Mouse (Mus musculus): ENCODE results near the gene Troap.

Troap gene

GRCm38 (mm10) chr15:99085997-99086396 is 11.6 kb downstream of the Troap start:
- DNase-seq (ENCODE audit: low spot score in 2 of 2) = no peak

GRCm38 (mm10) chr15:99087253-99088075 is 13.1 kb downstream of the Troap start, which contains the start of gene C1ql4:
Gene C1ql4 (minus strand): TSS chr15:99087817.
- no peak for DNase-seq (ENCODE audit: low spot score in 2 of 2)

GRCm38 (mm10) chr15:99088292-99088691 is 13.9 kb downstream of the Troap start:
- peak; percentile 81 to 86 for DNase-seq (ENCODE audit: low spot score in 2 of 2)

DNA sequence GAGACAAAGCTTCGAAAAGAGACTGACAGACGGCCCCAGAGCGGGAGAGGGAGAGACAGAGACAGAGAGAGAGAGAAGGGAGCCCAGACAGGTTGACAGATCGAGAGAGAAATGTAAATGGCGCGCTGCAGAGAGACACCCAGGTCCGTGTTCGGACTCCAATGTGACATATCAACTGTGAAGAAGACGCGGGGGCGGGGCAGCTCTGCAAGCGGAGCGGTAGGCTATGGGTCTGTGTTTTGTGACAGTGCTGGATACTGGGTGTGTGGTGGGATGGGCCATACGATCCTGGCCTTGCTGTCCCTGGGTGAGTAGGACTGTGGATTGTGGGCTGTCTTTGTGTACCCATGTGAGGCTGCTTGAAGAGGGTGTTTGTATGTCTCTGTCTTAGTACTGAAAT is 14.7 kb downstream of the Troap start:
- no peak for DNase-seq (ENCODE audit: low spot score in 2 of 2)

DNA sequence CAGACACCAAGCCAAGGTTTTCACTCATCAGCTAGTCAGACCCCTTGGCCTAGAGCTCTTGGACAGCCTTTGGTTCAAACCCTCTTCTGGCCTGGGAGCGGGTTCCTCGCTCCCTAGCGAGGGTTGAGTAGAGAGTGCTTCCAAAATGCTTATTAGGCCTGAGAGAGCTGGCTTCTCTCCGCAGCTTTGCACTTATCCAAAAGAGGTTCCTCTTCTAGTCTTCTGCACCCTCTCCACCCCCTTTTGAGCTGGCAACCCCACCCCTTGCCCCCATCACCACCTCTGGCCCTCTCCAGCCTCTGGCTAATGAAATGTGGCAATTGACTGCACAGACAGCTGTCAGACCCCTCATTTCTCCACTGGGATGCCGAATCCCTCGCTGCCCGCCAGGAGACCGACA is 18.5 kb downstream of the Troap start, which contains the start of gene Dnajc22:
Gene Dnajc22, plus strand, starts transcription at position 301 of the 400 bp plus-strand sequence.
- DNase-seq (ENCODE audit: low spot score in 2 of 2) = no peak

DNA sequence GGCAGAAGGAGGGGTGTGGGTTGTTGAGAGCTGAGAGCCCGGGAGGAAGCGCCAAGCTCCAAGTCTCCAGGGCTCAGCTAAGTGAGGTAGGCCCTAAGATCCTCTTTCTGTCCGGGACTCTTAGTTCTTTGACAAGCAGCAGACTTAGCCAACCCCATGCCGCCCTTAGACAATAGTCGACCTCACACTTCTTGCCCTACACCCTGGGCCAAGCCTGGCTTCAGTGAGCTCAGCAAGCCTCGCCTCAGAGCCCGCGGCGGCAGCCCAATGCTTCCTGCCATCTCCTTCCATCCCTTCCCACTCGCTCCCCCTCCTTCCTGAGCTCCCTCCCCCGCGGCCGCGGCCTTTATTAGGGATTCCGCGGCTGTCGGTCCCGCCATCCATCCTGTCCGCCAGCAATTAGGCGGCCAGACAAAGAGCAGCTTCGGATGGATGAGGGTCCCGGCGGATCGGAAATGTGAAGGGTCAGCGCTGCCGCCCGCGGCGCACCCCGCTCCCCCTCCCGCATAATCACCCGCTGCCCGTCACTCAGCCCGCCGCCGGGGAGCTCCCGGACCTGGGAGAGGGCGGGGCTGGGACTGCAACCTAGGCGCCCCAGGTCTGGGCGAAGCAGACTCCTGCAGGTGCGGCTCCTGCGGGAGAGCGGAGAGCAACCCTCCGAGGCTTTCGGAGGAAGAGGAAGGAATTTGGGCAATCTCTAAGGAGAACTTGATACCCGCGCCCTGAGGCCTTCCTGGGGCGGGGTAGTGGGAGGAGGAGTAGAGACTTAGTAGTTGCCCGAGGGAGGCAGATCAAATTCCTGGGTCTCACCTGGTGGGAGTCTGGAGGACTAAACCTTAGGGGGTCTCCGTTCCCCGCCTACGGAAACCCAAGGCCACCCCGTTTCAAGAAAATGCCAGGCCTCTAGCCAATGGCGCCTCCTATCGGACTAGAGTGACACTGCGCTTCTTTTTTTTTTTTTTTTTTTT is 19.2 kb downstream of the Troap start:
- no peak for DNase-seq (ENCODE audit: low spot score in 2 of 2)

GRCm38 (mm10) chr15:99094631-99095270 is 20.4 kb downstream of the Troap start:
- no peak for DNase-seq (ENCODE audit: low spot score in 2 of 2)

GRCm38 (mm10) chr15:99095356-99095755 is 21.0 kb downstream of the Troap start:
- DNase-seq (ENCODE audit: low spot score in 2 of 2) = no peak

DNA sequence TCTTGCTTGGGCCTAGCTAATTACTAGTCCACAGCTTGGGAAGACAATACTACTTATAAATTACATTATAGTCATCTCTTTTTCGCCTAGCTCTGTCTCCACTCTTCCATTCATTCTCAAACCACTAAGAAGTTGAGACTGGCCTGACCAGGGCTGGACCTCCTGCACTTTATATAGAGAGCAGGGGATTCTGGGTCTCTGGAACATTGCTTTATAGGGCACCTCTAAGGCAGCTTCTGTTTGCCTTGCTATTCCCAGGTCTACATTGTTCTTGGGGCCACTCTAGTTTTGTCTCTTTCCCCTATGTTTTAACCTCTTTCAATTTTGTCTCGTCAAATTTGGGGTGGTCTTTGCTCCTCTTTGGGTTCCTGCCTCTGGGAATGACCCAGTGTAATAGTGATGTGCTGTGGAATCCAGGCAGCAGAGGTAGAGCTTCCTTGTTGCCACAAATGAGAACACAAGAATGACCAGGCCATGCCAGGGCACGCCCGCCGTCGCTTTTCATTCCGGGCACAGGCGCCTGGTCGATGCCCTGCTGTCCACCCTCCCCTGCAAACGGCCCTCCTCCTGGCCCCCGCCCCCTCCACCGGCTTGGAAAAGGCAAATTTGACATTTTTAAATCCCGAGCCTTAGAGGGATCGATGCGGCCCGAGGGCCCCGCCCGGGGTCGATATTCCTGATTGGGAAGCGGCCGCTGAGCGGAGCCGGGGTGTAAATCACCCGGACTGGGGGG is 21.9 kb downstream of the Troap start:
- no peak for DNase-seq (ENCODE audit: low spot score in 2 of 2)

GRCm38 (mm10) chr15:99096831-99097500 is 22.6 kb downstream of the Troap start:
- no peak for DNase-seq (ENCODE audit: low spot score in 2 of 2)

GRCm38 (mm10) chr15:99097840-99098492 is 23.6 kb downstream of the Troap start:
- DNase-seq (ENCODE audit: low spot score in 2 of 2) = no peak

GRCm38 (mm10) chr15:99098493-99098861 is 24.1 kb downstream of the Troap start:
- DNase-seq (ENCODE audit: low spot score in 2 of 2) = no peak

DNA sequence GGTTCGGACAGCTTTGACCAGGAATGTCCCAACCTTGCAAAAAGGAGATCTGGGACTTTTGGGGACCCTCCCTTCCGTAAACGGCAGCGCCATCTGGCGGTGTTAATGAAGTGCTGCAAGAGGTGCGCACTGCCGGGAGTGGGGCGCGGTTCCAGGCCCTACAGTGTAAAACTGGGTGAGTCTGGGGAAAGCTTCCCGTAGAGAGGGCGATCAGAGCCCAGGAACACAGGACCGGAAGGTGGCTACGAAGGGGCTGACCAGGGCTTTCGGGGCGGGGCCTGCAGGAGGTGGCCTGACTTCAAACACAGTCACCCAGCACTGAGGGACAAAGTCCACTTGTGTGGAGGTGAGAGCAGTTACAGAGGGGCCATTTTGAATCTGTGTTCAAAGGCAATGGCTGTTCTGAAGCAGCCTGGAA is 24.8 kb downstream of the Troap start:
- DNase-seq (ENCODE audit: low spot score in 2 of 2) = peak in 1 of 2 experiments; percentile 48

DNA sequence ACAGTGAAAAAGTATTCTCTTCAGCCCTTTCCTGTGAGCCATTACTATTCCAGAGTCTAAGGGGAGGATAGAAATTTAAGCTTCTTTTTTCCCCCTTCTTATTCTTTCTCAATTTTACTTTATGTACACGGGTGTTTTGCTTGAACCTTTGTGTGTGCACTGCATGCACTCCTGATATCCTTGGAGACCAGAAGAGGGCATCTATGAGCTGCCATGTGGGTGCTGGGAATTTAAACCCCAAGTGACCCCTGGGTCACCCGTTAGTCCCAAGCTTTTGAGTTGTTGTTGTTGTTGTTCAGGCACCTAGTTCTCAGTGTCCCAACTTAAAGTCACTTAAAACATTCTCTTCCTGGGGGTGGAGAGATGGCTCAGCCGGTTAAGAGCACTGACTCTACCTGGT is 25.6 kb downstream of the Troap start:
- DNase-seq (ENCODE audit: low spot score in 2 of 2) = no peak

GRCm38 (mm10) chr15:99105238-99105637 is 30.9 kb downstream of the Troap start:
- DNase-seq (ENCODE audit: low spot score in 2 of 2) = no peak

- DNase-seq (ENCODE audit: low spot score in 2 of 2) = no peak
Observed at GRCm38 (mm10) chr15:99107866-99108265, 33.5 kb downstream of the Troap start.

GRCm38 (mm10) chr15:99111139-99111538 is 36.8 kb downstream of the Troap start:
- no peak for DNase-seq (ENCODE audit: low spot score in 2 of 2)

- DNase-seq (ENCODE audit: low spot score in 2 of 2) = no peak
Observed at GRCm38 (mm10) chr15:99111809-99112208, 37.4 kb downstream of the Troap start.

DNA sequence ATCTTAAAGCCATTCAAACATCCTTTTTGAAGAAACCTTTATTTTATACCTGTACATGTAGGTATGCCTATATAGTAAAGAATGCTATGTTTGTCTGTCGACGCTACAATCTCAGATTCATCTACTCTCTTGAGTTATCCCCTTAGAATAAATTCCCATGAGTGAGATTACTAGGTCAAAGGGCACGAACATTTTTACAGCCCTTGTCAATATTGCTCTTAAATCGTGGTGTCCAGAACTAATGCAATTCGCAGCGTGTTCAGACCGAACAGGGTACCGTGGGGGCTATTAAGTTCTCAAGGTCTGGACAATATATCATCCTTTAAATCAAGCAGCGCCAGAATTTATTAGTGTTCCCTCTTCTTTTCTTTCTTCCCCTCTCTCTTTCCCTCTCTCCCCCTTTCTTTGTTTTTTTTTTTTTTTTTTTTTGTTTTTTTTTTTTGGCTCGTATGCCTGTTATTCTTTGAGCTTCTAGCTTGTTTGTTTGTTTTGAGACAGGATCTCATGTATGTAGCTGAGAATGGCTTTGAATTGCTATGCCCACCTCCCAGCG is 38.5 kb downstream of the Troap start:
- DNase-seq (ENCODE audit: low spot score in 2 of 2) = no peak

All from cerebellum, postnatal 4 days (tissue).